Mouse (Mus musculus) C2C12 (cell line): ENCODE measurements around the gene Atp8a2. TPM values are rescaled to one million over a fixed set of nuclear protein-coding genes. Genes with fewer than 3 reads are reported as not detected.
"Not testable (repeated sequence)": the region's sequence is repeated elsewhere in the genome, so short reads cannot be mapped to it uniquely, and the experiment has no call there.

Experiments used
- H3K27me3 ChIP-seq: one replicate; pipeline ENCODE4 v1.6.1; 2011; ENCODE audit not compliant: control insufficient read depth, insufficient read depth, insufficient read length
- H3K36me3 ChIP-seq: one replicate; pipeline ENCODE4 v1.6.1; 2011; ENCODE audit not compliant: control insufficient read depth, insufficient read depth
- H3K4me3 ChIP-seq: one replicate; pipeline ENCODE4 v1.5.1; 2011; ENCODE audit warnings: mild to moderate bottlenecking, control low read depth; ENCODE audit not compliant: poor library complexity, insufficient read depth, severe bottlenecking
- H3K79me2 ChIP-seq: one replicate; pipeline ENCODE4 v1.6.1; 2011; ENCODE audit not compliant: control insufficient read depth, insufficient read depth
- H3K79me3 ChIP-seq: one replicate; pipeline ENCODE4 v1.6.1; 2011; ENCODE audit warnings: low read depth, control low read depth
- H3ac ChIP-seq: one replicate; pipeline ENCODE3; 2011; ENCODE audit warnings: low read depth; ENCODE audit not compliant: control insufficient read depth, insufficient read length
- CEBPB ChIP-seq: IDR thresholded peaks from one replicate; pipeline ENCODE4 v1.6.1; 2011; ENCODE audit warnings: low read depth, mild to moderate bottlenecking, control low read depth, moderate library complexity
- CTCF ChIP-seq: IDR thresholded peaks from one replicate; pipeline ENCODE4 v1.5.1; 2011; ENCODE audit not compliant: control insufficient read depth, insufficient read depth, insufficient read length
- FOSL1 ChIP-seq: IDR thresholded peaks from one replicate; pipeline ENCODE4 v1.8.0; 2011; ENCODE audit warnings: mild to moderate bottlenecking, low read length; ENCODE audit not compliant: poor library complexity, insufficient read depth, severe bottlenecking
- MAX ChIP-seq: IDR thresholded peaks from one replicate; pipeline ENCODE4 v1.6.1; 2011; ENCODE audit warnings: mild to moderate bottlenecking, control low read depth
- MYOD1 ChIP-seq: IDR thresholded peaks from one replicate; pipeline ENCODE4 v1.6.1; 2011; ENCODE audit warnings: low read depth; ENCODE audit not compliant: control insufficient read depth, insufficient read length
- MYOG ChIP-seq: IDR thresholded peaks from one replicate; pipeline ENCODE4 v1.6.1; 2011; ENCODE audit not compliant: control insufficient read depth, insufficient read length; ENCODE audit errors: extremely low read depth
- USF1 ChIP-seq: IDR thresholded peaks from one replicate; pipeline ENCODE4 v1.6.1; 2011; ENCODE audit warnings: low read depth, mild to moderate bottlenecking, control low read depth, moderate library complexity
- polyA plus RNA-seq: library from polyadenylated mRNA; unstranded; fragments of >200 nt; fragmentation: generic; extraction: Trizol; gene quantifications from one replicate; pipeline ENCODE4 v1.2.1, GENCODE M21; 2012; ENCODE audit warnings: missing spikeins

Gene Atp8a2
- polyA plus RNA-seq, 1 experiment: under 0.01 TPM

DNA sequence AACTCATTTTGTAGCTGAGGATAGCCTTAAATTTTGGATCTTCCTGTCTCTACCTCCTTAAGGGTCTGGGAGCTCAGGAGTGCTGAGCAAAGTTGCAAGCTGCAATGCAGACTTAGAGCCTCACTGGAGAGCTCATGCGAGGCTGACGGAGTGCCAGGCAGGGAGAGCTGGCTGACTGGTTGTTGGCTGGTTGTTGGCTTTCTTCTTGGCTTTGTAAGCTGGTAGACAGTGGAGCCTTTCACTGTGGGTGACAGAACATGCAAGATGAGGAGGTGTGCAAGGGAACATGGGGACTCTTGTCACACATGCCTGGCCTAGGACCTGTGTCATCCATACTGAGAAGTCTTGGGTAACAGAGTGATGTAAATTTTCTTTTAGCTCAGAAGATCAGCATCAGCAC, 473.8 kb downstream of the Atp8a2 start:
- no peak for TF ChIP-seq CEBPB
- no peak for TF ChIP-seq CTCF
- TF ChIP-seq MAX: no peak
- no peak for TF ChIP-seq USF1
- TF ChIP-seq MYOG: no peak
- no peak for TF ChIP-seq MYOD1
- TF ChIP-seq FOSL1: no peak
- Histone ChIP-seq H3K27me3 (no peaks in the 10 kb centered on the region), H3K4me3 (no peak overlapping the region), H3K36me3 (no peaks in the 10 kb centered on the region), H3K79me2 (no peaks in the 10 kb centered on the region), H3K79me3 (no peaks in the 10 kb centered on the region), H3ac (no peak overlapping the region)

DNA sequence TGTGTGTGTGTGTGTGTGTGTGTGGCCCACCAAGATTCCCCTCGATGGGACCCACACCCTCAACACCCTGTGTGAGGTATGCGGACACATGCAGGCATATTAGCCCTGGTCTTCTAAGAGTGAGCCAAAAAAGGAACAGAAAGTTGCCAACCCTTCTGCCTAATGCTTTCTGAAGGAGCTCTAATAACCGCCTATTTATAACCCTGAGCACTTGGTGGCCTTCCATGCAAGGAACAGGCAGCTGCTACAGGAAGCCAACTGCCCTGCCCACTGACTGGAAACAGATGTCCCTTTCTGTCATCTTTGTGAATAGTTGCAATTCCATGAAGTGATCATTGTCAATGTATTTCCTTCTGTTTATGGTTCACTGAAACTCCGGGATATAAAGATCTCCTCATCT, 475.0 kb downstream of the Atp8a2 start:
- no peaks in the 10 kb centered on the region for H3K36me3 ChIP-seq
- H3ac ChIP-seq: no peak overlapping the region
- H3K79me3 ChIP-seq: no peaks in the 10 kb centered on the region
- H3K4me3 ChIP-seq: no peak overlapping the region
- no peaks in the 10 kb centered on the region for H3K79me2 ChIP-seq
- no peaks in the 10 kb centered on the region for H3K27me3 ChIP-seq
- TF ChIP-seq CTCF (no peak), FOSL1 (no peak), MYOD1 (no peak)

DNA sequence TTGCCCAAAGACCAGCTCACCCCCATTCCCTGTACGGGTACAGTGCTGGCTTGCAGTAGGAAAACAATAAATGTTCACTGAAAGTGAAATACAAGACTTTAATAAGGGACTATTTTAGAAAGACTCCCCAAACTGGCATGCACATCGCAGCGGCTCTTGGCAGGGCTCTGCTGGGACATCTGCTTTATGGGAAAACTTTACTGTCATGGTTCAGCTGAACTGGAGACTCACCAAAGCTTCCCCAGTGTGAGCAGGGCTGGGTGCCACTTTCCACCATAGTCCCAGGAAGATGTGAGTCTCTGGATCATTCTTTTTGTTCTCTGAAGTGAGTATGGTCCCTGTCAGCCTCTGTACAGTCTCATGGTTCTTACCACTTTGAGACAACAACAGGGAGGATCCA, 475.6 kb downstream of the Atp8a2 start:
- Histone ChIP-seq H3ac (no peak overlapping the region), H3K4me3 (no peak overlapping the region), H3K79me2 (no peaks in the 10 kb centered on the region), H3K36me3 (no peaks in the 10 kb centered on the region), H3K79me3 (no peaks in the 10 kb centered on the region), H3K27me3 (no peaks in the 10 kb centered on the region)
- TF ChIP-seq MYOD1 (no peak), MYOG (no peak), FOSL1 (no peak), USF1 (no peak), MAX (no peak), CTCF (no peak), CEBPB (no peak)

DNA sequence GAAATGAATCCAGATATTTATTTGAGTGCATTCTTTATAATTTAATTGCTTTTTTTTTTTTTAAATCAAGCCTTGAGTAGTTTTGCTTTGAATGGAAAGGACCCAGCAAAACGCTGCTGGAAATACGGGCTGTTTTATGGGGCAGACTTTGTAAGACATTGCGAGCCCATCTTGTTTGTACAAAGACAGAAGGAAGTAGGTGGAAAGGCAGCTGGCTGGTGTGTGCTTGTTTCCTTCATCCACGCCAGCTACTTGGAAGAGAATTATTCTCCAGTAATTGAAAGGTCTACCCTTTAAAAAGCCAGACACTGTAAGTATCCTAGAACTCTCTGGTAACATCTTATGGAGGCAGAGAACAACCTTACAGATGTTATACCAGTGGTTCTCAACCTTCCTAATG, 476.6 kb downstream of the Atp8a2 start:
- H3K36me3 ChIP-seq: no peaks in the 10 kb centered on the region
- no peaks in the 10 kb centered on the region for H3K27me3 ChIP-seq
- no peaks in the 10 kb centered on the region for H3K79me2 ChIP-seq
- no peak overlapping the region for H3ac ChIP-seq
- H3K79me3 ChIP-seq: no peaks in the 10 kb centered on the region
- TF ChIP-seq MYOG (no peak), CEBPB (no peak), MYOD1 (no peak), FOSL1 (no peak), MAX (no peak), CTCF (no peak), USF1 (no peak)
- no peak overlapping the region for H3K4me3 ChIP-seq

DNA sequence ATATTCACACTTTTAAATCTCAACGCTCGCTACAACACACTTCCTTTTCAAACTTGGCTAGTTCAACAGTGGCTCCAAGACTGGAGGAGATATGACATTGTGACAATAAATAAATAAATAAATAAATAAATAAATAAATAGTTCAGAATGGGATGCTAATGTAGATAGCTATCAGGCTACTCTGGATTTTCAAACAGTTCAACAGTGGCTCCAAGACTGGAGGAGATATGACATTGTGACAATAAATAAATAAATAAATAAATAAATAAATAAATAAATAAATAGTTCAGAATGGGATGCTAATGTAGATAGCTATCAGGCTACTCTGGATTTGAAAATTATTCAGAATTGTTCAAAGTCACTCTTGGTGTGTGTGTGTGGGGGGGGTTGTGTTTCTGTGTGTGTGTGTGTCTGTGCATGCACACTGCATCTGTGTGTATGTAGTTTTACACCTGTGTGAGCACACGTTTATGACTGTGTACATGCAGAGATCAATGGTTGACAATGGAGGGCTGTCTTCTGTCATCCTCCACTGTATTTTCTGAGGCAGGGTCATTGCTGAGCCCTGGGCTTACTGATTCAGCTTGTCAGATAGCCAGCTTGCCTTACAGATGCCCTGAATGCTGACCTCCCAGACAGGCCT, 480.4 kb downstream of the Atp8a2 start:
- H3ac ChIP-seq, H3K79me2 ChIP-seq, H3K4me3 ChIP-seq, H3K27me3 ChIP-seq, H3K36me3 ChIP-seq, H3K79me3 ChIP-seq: not testable (repeated sequence)

DNA sequence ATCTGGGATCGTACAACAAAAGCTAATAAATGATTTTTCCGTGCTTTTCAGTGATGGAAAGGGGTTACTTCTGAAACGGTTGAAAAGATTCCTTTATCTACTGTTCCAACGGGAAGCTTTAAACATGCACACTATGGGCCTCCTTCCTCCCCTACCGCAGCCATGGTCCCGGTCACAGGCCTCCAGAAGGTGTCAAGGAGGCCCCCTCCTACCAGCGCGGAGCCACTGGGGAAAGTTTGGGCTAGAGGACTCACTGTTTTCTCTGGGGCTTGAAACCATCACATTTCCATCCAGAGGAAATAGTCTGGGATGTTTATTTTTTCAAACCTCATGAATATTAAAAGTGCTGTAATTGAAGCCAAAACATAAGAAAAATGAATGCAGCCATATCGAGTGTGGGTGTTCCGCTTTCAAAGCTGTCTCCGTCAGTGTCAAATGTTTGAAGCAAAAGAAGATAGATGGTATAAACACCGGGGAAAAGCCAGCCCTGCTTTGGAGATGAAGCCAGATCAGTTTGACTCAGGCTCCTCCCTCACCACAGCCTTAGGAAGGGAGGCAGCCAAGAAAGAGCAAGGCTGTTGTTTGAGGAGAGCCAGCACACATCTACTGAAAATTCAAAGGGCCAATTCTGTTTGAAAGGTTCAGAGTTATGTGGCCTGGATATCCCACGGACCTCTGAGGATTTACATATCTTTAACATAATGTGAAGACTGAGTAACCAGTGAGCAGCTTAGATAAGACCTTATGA, 481.1 kb downstream of the Atp8a2 start:
- no peak for TF ChIP-seq MYOG
- TF ChIP-seq CEBPB: no peak
- no peak for TF ChIP-seq FOSL1
- TF ChIP-seq MAX: no peak
- TF ChIP-seq USF1: no peak
- TF ChIP-seq MYOD1: no peak
- TF ChIP-seq CTCF: no peak
- Histone ChIP-seq H3K27me3 (no peaks in the 10 kb centered on the region), H3ac (no peak overlapping the region), H3K79me2 (no peaks in the 10 kb centered on the region), H3K36me3 (no peaks in the 10 kb centered on the region), H3K4me3 (no peak overlapping the region), H3K79me3 (no peaks in the 10 kb centered on the region)
